Mouse (Mus musculus) heart, adult 2 months (tissue): ENCODE measurements at regions not wholly inside any gene's neighbourhood (a gene's known extent, or its start where the extent isn't known, plus 50 kb on each side); places are given as distances from the start of the nearest gene placed in this dataset.

Experiments
- DNase-seq, 2 experiments: peaks; one replicate each; pipeline ENCODE4 v3.0.0; 2021
- H3K27ac ChIP-seq: fragments of 200-600 bp; 2 replicates; pipeline ENCODE4 v1.8.1; 2022
- H3K27me3 ChIP-seq: fragments of 200-500 bp; 2 replicates; pipeline ENCODE4 v1.6.1; 2012; ENCODE audit warnings: mild to moderate bottlenecking, low read length, inconsistent platforms, mixed read lengths; ENCODE audit not compliant: control insufficient read depth, insufficient read depth
- H3K36me3 ChIP-seq: fragments of 200-500 bp; 2 replicates; pipeline ENCODE4 v1.6.1; 2012; ENCODE audit warnings: low read length, inconsistent platforms; ENCODE audit not compliant: control insufficient read depth, insufficient read depth
- H3K4me1 ChIP-seq: fragments of 200-500 bp; 2 replicates; pipeline ENCODE4 v1.6.1; 2011; ENCODE audit warnings: low read length; ENCODE audit not compliant: control insufficient read depth, insufficient read depth
- H3K4me3 ChIP-seq: fragments of 200-600 bp; 2 replicates; pipeline ENCODE4 v1.8.1; 2022
- H3K79me2 ChIP-seq: fragments of 200-500 bp; replicated peaks from 2 replicates; pipeline ENCODE4 v1.6.1; 2012; ENCODE audit warnings: mild to moderate bottlenecking, inconsistent platforms, low read length, moderate library complexity, mixed read lengths; ENCODE audit not compliant: control insufficient read depth, insufficient read depth
- H3K9ac ChIP-seq: fragments of 200-500 bp; 2 replicates; pipeline ENCODE4 v1.6.1; 2012; ENCODE audit warnings: low read depth, mild to moderate bottlenecking, control low read depth, inconsistent platforms, low read length, mixed read lengths
- CTCF ChIP-seq: fragments of 200-600 bp; IDR thresholded peaks from 2 replicates; pipeline ENCODE4 v1.8.1; 2022; ENCODE audit warnings: antibody characterized with exemption, mild to moderate bottlenecking, moderate library complexity
- EP300 ChIP-seq: fragments of 200-500 bp; IDR thresholded peaks from 2 replicates; pipeline ENCODE4 v1.6.1; 2011; ENCODE audit warnings: low read depth, low read length, control low read depth; ENCODE audit not compliant: insufficient read depth
- POLR2A ChIP-seq: fragments of 200-500 bp; IDR thresholded peaks from 2 replicates; pipeline ENCODE4 v1.6.1; 2011; ENCODE audit warnings: mild to moderate bottlenecking, low read depth, low read length, control low read depth; ENCODE audit not compliant: insufficient read depth
- WGBS: fragments of 180-500 bp; shearing (Covaris S2); methylation state at CpG from one replicate; pipeline ENCODE4 v1.1.7; 2018; 5-methylcytosine and 5-hydroxymethylcytosine counted together
- intact Hi-C: fragments of 180-260 bp; cut with DNase I; formaldehyde crosslinking; loops from one replicate; pipeline ENCODE4 v1.15.1; 2025

- no peak for DNase-seq
- no peak overlapping the region for H3K27ac ChIP-seq
- H3K27me3 ChIP-seq: no peaks in the 10 kb centered on the region
- no peak overlapping the region for H3K9ac ChIP-seq
- H3K36me3 ChIP-seq: no peaks in the 10 kb centered on the region
- TF ChIP-seq POLR2A (no peak), CTCF (no peak), EP300 (no peak)
- no peaks in the 10 kb centered on the region for H3K79me2 ChIP-seq
- H3K4me1 ChIP-seq: no peaks in the 10 kb centered on the region
- intact Hi-C loops: no loop called here
- no peak overlapping the region for H3K4me3 ChIP-seq
- WGBS: 58% methylated on average over 5 of the region's 5 CpGs
Measured at GRCm38 (mm10) chr11:50492399-50493122, 61.6 kb upstream of the Rufy1 start.

- H3K4me3 ChIP-seq: no peak overlapping the region
- no peaks in the 10 kb centered on the region for H3K36me3 ChIP-seq
- intact Hi-C loops: no loop called here
- H3K79me2 ChIP-seq: no peaks in the 10 kb centered on the region
- no peak overlapping the region for H3K9ac ChIP-seq
- 78% methylated on average over 2 of the region's 2 CpGs for WGBS
- DNase-seq: no peak
- H3K27me3 ChIP-seq: no peaks in the 10 kb centered on the region
- TF ChIP-seq EP300 (no peak), CTCF (no peak), POLR2A (no peak)
- H3K4me1 ChIP-seq: no peaks in the 10 kb centered on the region
- H3K27ac ChIP-seq: no peak overlapping the region
Measured at GRCm38 (mm10) chr11:50483821-50484220, 52.9 kb upstream of the Rufy1 start.

DNA sequence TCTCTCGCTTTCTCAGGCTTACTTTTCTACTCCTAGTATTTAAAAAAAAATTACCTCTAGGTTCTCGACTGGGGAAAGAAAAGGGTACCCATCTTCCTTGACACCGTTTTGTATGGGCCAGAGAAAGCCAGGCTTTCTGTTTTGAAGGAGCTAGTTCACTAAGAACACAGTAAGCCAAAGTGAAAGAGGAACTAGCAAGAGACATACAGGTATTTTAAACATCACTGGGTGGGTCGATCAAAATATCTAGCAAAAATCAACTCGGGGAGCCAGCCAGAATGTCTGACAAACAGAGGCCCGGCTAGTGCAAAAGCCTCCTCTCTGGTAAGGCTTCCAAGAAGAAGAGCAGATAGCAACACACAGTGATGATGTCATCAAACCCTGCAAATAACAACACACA, 52.2 kb upstream of the Rufy1 start:
- no peaks in the 10 kb centered on the region for H3K4me1 ChIP-seq
- H3K79me2 ChIP-seq: no peaks in the 10 kb centered on the region
- no peak overlapping the region for H3K4me3 ChIP-seq
- no peaks in the 10 kb centered on the region for H3K36me3 ChIP-seq
- no peak for TF ChIP-seq CTCF
- TF ChIP-seq EP300: no peak
- no peak for TF ChIP-seq POLR2A
- no peak for DNase-seq
- no peaks in the 10 kb centered on the region for H3K27me3 ChIP-seq
- H3K9ac ChIP-seq: no peak overlapping the region
- WGBS: 87% methylated on average over 6 of the region's 6 CpGs
- no peak overlapping the region for H3K27ac ChIP-seq
- intact Hi-C loops: no loop called here

DNA sequence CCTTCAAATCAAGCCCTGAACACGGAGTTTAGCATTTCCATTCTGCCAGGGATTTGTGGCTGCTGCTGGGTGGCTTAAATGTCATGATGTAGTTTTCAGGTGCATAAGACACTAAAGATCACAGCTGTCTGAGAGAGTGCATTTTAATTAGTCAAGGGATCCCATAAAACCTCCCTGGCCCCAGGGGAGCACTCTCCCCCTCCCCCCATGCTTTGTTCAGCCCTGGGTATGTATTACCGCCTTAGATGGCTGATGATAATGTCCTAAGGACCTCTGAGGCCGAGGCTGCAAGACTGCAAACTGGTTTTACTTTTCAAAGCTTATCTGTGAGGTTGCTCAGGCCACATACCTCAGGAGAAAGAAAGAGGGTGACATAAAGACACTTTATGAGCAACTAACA, 51.7 kb upstream of the Rufy1 start:
- TF ChIP-seq POLR2A (no peak), EP300 (no peak), CTCF (no peak)
- Histone ChIP-seq H3K9ac (no peak overlapping the region), H3K4me3 (no peak overlapping the region), H3K79me2 (no peaks in the 10 kb centered on the region), H3K27ac (no peak overlapping the region), H3K4me1 (no peaks in the 10 kb centered on the region), H3K27me3 (no peaks in the 10 kb centered on the region), H3K36me3 (no peaks in the 10 kb centered on the region)
- DNase-seq: no peak
- 62% methylated on average over 3 of the region's 3 CpGs for WGBS
- intact Hi-C loops: no loop called here
